Mouse (Mus musculus): Measurements from ENCODE around the gene Tnpo1.

- no peak for TF ChIP-seq CTCF (IDR thresholded peaks at IDR 0.05; ENCODE audit: low read depth, low read length)
- no peak for TF ChIP-seq POLR2A (IDR thresholded peaks at IDR 0.05; ENCODE audit: insufficient read depth, low read length)
Observed at GRCm38 (mm10) chr13:98910801-98911200, 15.4 kb downstream of the Tnpo1 start.
